Mouse (Mus musculus) retina, adult 2 months (tissue): Measurements from ENCODE around the gene C3.

Source experiments
- DNase-seq: peaks from one replicate; pipeline ENCODE4 v3.0.0-alpha.2; 2012; ENCODE audit warnings: low read depth, low spot score

The C3 gene

DNA sequence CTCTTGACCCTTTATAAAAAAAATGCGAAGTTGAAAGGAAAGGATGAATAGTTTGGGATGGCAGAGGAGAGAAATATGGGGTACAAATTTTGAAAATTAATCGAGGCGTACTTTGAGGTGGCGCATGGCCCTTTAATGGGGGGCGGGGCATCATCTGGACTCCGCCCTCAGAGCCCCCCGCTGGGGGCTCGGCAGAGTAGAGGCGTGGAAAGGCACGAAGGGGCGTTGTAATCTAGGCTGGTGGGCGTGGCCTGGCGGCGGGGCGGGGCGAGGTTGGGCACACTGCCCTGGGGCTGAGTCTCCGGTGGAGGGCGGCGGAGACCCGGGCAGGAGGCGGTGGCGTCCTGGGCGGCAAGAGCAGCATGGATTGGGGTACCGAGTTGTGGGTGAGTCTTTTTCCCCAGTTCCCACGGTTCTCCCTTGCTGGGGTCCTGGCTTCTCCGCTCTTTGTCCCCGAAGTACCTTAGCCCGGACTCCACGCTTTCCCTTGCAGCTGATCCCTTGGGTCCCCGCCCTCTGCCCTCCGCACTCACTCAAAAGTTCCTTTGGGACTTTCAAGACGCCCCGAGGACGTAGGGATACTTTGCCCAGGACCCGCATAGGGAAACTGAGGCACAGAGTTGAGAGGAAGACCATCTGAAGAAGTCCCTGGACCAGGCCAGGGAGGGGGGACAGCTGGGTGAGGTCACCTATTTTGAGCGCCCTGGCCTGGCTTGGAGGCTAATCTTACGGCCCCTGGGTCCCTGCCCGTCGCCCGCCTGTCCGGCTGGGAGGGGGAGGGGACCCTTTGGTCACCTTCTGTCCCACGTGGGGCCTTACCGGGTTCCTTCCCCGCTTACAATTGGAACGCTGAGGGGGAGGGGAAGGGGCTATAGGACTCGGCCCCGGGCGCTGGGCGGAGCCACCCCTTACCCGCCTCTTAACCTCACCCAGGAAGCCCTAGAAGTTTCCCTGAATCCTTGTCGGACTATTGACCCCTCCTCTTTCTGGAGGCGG lies 21.5 kb upstream of the C3 start, which contains the start of gene Trip10:
TSS of gene Trip10 (plus strand) at position 270 of the 996 bp plus-strand sequence.
- peak; percentile 84 for DNase-seq

DNA sequence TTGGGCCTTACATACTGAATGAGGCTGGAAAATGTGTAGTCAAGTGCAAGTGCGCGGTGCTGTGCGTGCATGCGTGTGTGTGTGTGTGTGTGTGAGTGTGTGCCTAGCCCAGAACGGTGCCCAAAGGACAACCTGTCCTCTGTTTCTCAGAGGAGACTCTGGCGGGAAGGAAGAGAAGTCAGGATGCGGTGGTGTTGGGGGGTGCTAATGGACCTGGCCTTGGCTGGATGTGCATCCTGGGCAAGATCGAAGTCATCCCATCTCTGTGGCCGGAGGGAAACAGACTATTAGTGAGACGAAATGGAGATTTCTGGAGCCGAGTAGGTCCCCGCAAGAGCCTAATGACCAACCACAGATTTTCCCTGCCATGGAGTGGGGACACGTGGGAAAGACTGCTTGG lies 20.8 kb upstream of the C3 start:
- no peak for DNase-seq

DNA sequence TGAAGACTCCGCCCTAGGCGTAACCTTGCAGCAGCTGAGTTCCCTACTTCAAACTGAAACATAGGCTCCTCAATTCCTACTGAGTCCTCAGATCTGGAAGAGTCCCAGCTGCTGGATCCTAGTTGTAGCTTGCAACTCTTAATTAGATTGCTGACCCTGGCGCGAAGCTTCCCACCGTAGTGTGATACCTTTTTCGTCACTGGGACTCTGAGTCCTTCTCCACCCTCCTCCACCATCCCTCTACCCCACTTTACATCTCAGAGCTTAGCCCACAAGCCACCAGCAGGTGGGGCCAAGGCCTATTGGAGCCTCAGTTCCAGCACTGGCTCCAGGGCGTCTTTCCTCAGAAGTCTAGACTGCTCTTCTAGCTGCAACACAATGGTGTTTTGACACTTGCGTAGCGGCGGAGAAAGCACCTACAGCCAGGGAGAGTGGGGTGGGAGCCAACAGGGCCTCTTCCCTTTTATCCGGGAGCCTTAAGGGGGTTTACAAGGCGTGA lies 20.3 kb upstream of the C3 start, which contains the start of gene Gpr108:
TSS of gene Gpr108 (minus strand) at position 246 of the 499 bp plus-strand sequence.
- peak; percentile 64 for DNase-seq

GRCm38 (mm10) chr17:57247393-57248200 lies 19.7 kb upstream of the C3 start:
- peak; percentile 99 for DNase-seq

- DNase-seq, result no peak
Measured at GRCm38 (mm10) chr17:57246663-57247392, 18.9 kb upstream of the C3 start.

DNA sequence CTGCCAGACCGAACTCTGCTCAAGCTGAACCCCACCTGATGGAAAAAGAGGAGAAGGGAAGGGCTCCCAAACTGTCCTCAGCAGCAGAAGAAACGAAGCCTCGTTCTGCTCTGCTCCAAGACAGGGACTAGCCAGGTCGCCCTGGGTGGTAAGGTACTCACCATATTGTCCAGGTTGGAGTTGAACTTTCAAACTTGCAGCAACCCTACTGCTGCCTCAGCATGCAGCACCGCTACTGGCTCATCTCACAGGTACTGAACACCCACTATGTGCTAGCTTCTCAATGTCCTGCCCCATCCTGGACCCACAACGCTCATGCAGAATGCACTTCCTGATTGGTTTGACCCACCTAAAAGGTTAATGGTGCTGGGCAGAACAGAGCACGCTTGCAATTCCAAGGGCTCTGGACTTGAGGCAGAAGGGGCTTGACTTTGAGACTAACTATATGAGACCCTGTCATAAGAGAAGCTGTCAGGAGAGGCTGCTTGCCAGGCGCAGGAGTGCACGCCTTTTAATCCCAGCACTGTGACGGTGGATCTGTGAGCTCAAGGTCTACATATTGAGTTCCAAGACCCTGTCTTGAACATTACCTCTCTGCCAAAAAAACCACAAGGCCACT lies 17.5 kb upstream of the C3 start:
- no peak for DNase-seq

DNA sequence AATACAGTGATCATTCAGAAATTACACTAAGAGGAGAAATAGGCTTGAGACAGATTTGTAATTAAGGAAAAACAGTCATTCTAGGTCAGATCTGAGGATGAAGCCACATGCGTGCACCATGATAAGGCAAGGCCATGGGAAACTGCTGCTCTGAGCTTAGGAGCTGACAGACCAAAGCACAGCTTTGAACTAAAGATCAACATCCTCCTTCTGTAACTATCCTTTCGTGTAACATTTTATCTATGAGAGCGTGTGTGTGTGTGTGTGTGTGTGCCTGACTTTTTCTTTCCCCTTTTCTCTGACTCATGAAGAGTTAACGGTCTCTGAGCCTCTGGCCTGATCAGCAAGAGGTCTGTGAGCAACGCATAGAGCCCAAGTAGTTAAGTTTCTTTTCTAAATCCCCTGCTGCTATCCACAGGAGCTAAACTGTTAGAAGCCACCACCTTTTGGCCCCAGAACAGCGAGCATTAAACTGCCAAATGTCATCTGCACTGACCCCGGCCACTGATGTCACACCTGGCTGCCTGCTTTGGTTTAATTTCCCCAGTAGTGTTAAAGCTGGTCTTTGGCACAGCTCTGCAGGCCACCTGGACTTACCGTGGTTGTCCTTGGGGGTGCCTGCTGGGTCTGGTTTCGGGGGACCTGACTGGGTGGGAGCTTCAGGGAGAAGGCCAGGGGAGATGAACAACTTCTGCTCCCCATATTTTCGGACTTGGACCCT lies 15.9 kb upstream of the C3 start:
- no peak for DNase-seq

- DNase-seq, result no peak
Measured at GRCm38 (mm10) chr17:57237181-57237580, 9.2 kb upstream of the C3 start.

DNA sequence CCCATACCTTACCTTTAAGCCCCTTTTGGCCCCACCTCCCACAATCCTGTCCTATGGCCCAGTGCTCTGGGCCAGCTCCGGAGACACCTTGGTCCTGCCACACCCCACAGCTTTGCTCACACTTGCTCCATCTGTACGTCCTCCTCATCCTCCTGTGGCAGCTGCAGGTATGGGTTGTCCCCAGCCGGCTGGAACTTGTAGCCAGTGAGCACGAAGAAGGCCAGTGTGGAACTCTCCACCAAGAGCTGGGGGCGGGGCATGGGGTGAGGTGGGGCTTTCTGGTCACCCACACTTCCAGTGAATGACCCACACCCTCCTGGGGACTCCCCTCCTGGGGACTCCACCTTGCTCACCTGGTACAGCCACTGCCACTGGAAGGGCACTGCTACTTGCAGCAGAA lies 7.9 kb upstream of the C3 start:
- no peak for DNase-seq

GRCm38 (mm10) chr17:57234254-57234928 lies 6.5 kb upstream of the C3 start:
- no peak for DNase-seq

DNA sequence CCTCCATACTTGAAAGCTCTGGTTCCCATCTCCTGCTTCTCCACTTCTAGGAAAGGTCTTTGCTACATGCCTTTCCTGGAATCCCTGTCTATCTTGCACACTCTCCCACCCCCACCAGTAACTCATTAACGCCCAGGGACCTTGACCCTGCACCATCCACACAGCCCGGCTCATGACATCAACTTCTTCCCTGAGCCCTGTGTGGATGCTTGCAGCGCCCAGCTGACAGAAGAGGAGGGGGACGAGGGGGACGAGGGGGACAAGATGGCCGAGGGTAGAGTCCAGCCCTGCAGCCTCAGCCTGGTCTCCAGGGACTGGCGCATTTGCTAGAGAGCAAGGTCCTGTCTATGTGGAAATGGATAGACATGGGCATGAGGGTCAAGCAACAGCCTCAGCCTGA lies 5.1 kb upstream of the C3 start:
- no peak for DNase-seq

DNA sequence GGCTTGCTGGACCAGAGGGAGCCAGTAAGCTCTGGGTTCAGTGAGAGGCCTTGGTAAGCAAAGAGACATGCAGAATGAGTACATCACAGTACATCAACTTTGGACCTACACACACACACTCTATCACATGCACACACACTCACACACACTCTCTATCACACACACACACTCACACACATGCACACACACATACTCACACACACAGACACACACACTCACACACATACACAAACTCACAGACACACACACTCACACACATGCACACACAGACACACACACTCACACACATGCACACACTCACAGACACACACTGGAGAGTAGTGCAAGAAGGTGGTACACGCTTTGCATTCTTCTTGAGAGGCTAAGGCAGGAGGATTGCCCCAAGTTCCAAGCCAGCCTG lies 4.3 kb upstream of the C3 start:
- DNase-seq, result no peak

DNA sequence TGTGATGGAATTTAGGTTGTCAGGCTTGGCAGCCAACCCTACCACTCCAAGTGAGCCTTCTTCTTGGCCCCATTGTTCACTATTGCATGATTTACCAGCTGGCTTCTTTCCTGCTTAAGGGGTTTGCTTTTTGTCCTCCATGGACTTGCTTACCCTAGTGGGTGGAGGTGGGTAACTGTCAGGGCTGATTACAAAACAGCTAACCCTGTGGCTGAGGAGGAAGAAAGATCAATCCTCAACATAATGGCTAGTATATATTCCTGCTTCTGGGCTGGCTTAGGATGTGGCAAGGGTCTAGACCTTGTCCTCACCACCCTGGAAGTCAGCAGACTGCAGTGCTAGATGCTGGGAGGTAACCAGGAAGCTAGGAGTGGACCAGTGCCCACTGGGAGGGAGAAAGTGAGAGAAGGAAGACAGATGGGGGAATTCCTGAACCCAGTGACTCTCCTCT lies 3.4 kb upstream of the C3 start:
- DNase-seq, result no peak

- DNase-seq, result no peak
Measured at GRCm38 (mm10) chr17:57230728-57231125, 2.8 kb upstream of the C3 start.

DNA sequence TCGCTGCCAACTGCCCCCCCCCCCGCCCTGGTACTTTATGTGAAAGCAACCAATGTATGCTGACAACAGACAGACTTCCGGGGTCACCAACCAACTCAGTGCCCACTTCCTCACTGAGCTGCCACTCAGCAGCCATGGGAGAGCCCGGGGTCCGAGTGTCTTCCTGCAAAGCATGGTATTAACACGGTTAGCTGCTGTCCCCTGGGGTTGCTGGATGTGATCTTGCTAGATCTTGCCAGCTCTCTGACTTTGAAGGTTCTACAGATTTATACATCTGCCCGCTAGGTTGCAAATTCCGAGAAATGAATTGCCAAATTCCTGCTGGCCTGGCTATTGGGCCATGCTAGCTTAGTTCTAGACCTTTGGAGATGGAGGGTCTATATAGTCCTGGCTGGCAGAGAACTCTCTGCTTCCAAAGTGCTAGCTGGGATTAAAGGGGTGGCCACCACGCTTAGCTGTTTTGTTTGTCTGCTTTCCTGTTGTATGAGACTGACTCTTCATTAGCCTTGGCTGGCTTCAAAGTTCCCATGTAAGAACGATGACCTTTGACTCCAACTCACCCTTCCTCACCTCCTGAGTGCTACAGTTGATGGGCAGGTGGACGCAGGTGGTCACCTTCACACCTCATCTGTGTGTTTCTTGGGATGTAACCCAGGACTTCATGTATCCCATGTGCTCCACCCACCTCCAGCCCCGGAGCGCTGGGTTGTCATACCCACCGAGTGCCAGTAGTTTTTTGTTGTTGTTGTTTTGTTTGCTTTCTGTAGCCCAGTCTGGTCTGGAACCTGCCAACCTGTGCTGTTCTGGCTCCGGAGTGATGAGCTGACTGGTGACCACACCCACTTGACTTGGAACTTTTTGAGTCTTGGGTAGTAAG lies 2.2 kb upstream of the C3 start:
- no peak for DNase-seq

DNA sequence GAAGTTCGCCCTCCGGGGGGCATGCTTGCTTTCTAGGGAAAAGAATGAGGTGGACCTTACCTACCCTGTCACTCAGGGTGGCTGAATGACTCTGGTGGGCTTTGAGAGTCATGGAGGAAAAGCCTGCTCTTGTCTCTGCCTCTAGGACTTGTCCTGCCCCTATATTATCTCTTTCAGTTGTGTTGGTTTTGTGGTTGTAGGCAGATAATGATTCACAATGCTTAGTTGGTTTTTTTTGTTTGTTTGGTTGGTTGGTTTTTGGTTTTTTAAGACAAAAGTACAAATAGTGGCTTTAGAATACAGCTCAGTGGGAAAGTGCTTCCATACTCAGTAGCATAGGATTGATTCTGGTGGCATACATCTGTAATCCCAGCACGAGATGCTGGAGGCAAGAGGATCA lies 937 bp upstream of the C3 start:
- no peak for DNase-seq

GRCm38 (mm10) chr17:57227468-57227867 lies 468 bp downstream of the C3 start:
- no peak for DNase-seq

GRCm38 (mm10) chr17:57223313-57223712 lies 4.6 kb downstream of the C3 start:
- no peak for DNase-seq

- DNase-seq, result no peak
Measured at GRCm38 (mm10) chr17:57221911-57222310, 6.0 kb downstream of the C3 start.
